ENCODE assay signal across 18 mouse cellular contexts in genomic region chr15:42912880-42913279, GRCm38 (mm10).
DNase-seq lines count a peak whose midpoint lies in the region; ATAC-seq lines count a peak whose summit lies in the region.
"Had no signal": no experiment of that assay in that cellular context is flagged by ENCODE, and none has a peak within 500 bp of the region (broad histone marks: within the 10 kb centered on the region; RNA-seq: fewer than 3 reads in every experiment).

No protein-coding gene starts in this region.

- no peaks in the 10 kb centered on the region for H3K27me3 ChIP-seq in midbrain, embryonic 12.5 days
- H3K27me3 ChIP-seq in midbrain, embryonic 10.5 days (ENCODE audit: low read depth, poor library complexity, severe bottlenecking): no peaks in the 10 kb centered on the region
- no peaks in the 10 kb centered on the region for H3K27me3 ChIP-seq in hindbrain, embryonic 16.5 days (replicated peaks; ENCODE audit: control insufficient read depth, insufficient read depth, low read length)
- H3K27me3 ChIP-seq: CH12.LX had no signal

- no peak overlapping the region for H3K27ac ChIP-seq in midbrain, embryonic 12.5 days (replicated peaks)
- no peak overlapping the region for H3K27ac ChIP-seq in midbrain, embryonic 10.5 days (replicated peaks)
- H3K27ac ChIP-seq in hindbrain, embryonic 16.5 days (ENCODE audit: low read depth, low read length): no peak overlapping the region
- H3K27ac ChIP-seq: embryonic facial prominence, embryonic 10.5 days; liver, embryonic 14.5 days had no signal

- H3K4me3 ChIP-seq in midbrain, embryonic 12.5 days: no peak overlapping the region
- H3K4me3 ChIP-seq in midbrain, embryonic 10.5 days: no peak overlapping the region
- no peak overlapping the region for H3K4me3 ChIP-seq in hindbrain, embryonic 16.5 days (ENCODE audit: low read length)
- H3K4me3 ChIP-seq: embryonic facial prominence, embryonic 10.5 days had no signal

- H3K36me3 ChIP-seq in midbrain, embryonic 12.5 days: no peaks in the 10 kb centered on the region
- H3K36me3 ChIP-seq in midbrain, embryonic 10.5 days: no peaks in the 10 kb centered on the region
- no peaks in the 10 kb centered on the region for H3K36me3 ChIP-seq in hindbrain, embryonic 16.5 days (ENCODE audit: control insufficient read depth, insufficient read depth, low read length)
- H3K36me3 ChIP-seq: embryonic facial prominence, embryonic 10.5 days had no signal

- no peak overlapping the region for H3K9ac ChIP-seq in midbrain, embryonic 12.5 days (replicated peaks)
- H3K9ac ChIP-seq in hindbrain, embryonic 16.5 days (ENCODE audit: low read depth, low read length): no peak overlapping the region
- H3K9ac ChIP-seq: liver, embryonic 14.5 days had no signal

- H3K4me1 ChIP-seq in midbrain, embryonic 12.5 days: no peaks in the 10 kb centered on the region
- peaks cover 9% of the 10 kb centered on the region for H3K4me1 ChIP-seq in midbrain, embryonic 10.5 days
- H3K4me1 ChIP-seq in hindbrain, embryonic 16.5 days (ENCODE audit: control insufficient read depth, insufficient read depth, low read depth, low read length): no peaks in the 10 kb centered on the region; the same call in 1 of the 2 replicates

- peak; percentile 34; the same call in 1 of the 2 replicates for ATAC-seq in midbrain, embryonic 12.5 days (ENCODE audit: low FRiP score, low read depth)
- peak; percentile 82; the same call in 1 of the 2 replicates for ATAC-seq in hindbrain, embryonic 16.5 days
- ATAC-seq in erythroid progenitor cell, adult 5-6 weeks (replicated peaks; ENCODE audit: low FRiP score, poor library complexity, severe bottlenecking): no peak
- ATAC-seq: forebrain, embryonic 14.5 days had no signal

- H3K4me2 ChIP-seq in midbrain, embryonic 12.5 days (replicated peaks): no peak overlapping the region
- H3K4me2 ChIP-seq in hindbrain, embryonic 16.5 days (ENCODE audit: low read length): no peak overlapping the region

- peak; percentile 5 for DNase-seq in embryo, embryonic 10.5 days (ENCODE audit: low spot score)
- DNase-seq in embryo, embryonic 9.5 days (ENCODE audit: extremely low spot score): no peak
- no peak for DNase-seq in midbrain, embryonic 10.5 days (ENCODE audit: low spot score)
- no peak for DNase-seq in adrenal gland, postnatal 4 days (ENCODE audit: low spot score in 2 of 2)
- DNase-seq: adrenal gland, postnatal 25 days; cerebellum, adult 9-10 months; gastrocnemius, postnatal 25 days; kidney, adult 11 months; right cerebral cortex, postnatal 14 days; spleen, adult 18-20 months; thymus, postnatal 4 days had no signal

- WGBS in midbrain, embryonic 12.5 days: 62% methylated on average over 4 of the region's 4 CpGs
- 77% methylated on average over 4 of the region's 4 CpGs for WGBS in midbrain, embryonic 10.5 days
- WGBS in hindbrain, embryonic 16.5 days: 51% methylated on average over 4 of the region's 4 CpGs

- no peaks in the 10 kb centered on the region for H3K9me3 ChIP-seq in midbrain, embryonic 12.5 days
- no peaks in the 10 kb centered on the region for H3K9me3 ChIP-seq in midbrain, embryonic 10.5 days (replicated peaks)
- H3K9me3 ChIP-seq in hindbrain, embryonic 16.5 days (ENCODE audit: control insufficient read depth, low read length): no peaks in the 10 kb centered on the region
- H3K9me3 ChIP-seq: embryonic facial prominence, embryonic 10.5 days had no signal
